ENCODE assay signal across 8 mouse cellular contexts in genomic region chr10:46011916-46012596, GRCm38 (mm10).
DNase-seq lines count a peak whose midpoint lies in the region; TF ChIP-seq lines count a peak whose summit lies in the region.

No protein-coding gene starts in this region.

- DNase-seq in urinary bladder, adult 18-20 months (ENCODE audit: low spot score in 2 of 2) = peak; percentile 6 to 14
- DNase-seq in urinary bladder, postnatal 4 days (ENCODE audit: low spot score in 2 of 2) = no peak
- peak; percentile 63 to 68 for DNase-seq in cerebellum, adult 18-20 months
- peak; percentile 62 for DNase-seq in forelimb bud, embryonic 11.5 days (ENCODE audit: low read depth, low spot score)
- DNase-seq in kidney, adult 2 months = peak; percentile 41
- DNase-seq in left cerebral cortex, postnatal 36 days (ENCODE audit: low spot score in 2 of 2) = peak; percentile 58 to 60
- peak; percentile 1 for DNase-seq in naive thymus-derived CD4-positive, alpha-beta T cell, adult 2 months (ENCODE audit: low read depth)
- peak; percentile 13 for DNase-seq in thymus, postnatal 14 days

- peak; percentile 80 for TF ChIP-seq CTCF in kidney, adult 2 months (conservative IDR thresholded peaks at IDR 0.05; ENCODE audit: insufficient read depth, insufficient read length, low read depth, low read length)

- TF ChIP-seq POLR2A in kidney, adult 2 months (IDR thresholded peaks at IDR 0.05; ENCODE audit: low read depth, low read length) = no peak

- 26% methylated on average over 12 of the region's 12 CpGs for WGBS in kidney, adult 2 months

- intact Hi-C loops in left cerebral cortex, postnatal 36 days (cut with DNase I) = no loop called here

- no peaks in the 10 kb centered on the region for H3K27me3 ChIP-seq in kidney, adult 2 months (replicated peaks; ENCODE audit: control insufficient read depth, insufficient read depth, low read length)

- H3K27ac ChIP-seq in kidney, adult 2 months (ENCODE audit: insufficient read depth, low read depth, low read length) = no peak overlapping the region

- no peak overlapping the region for H3K4me3 ChIP-seq in kidney, adult 2 months (ENCODE audit: insufficient read depth, low read depth, low read length)

- no peaks in the 10 kb centered on the region for H3K4me1 ChIP-seq in kidney, adult 2 months (ENCODE audit: control insufficient read depth, insufficient read depth, low read length)

- H3K36me3 ChIP-seq in kidney, adult 2 months (ENCODE audit: control insufficient read depth, insufficient read depth, low read length) = no peaks in the 10 kb centered on the region

Comparison
In these comparisons a context has a peak if more than half of its experiments do, and no peak if none do; other contexts are left out.
1. DNase-seq: peak in urinary bladder, adult 18-20 months (2 of 2), cerebellum, adult 18-20 months (2 of 2), forelimb bud, embryonic 11.5 days (single experiment), kidney, adult 2 months (single experiment), left cerebral cortex, postnatal 36 days (2 of 2), naive thymus-derived CD4-positive, alpha-beta T cell, adult 2 months (single experiment) and thymus, postnatal 14 days (single experiment); none in urinary bladder, postnatal 4 days (0 of 2).